Mouse (Mus musculus): ENCODE data around the gene Xdh.
"Not testable (repeated sequence)": the region's sequence is repeated elsewhere in the genome, so short reads cannot be mapped to it uniquely, and the experiment has no call there.

The Xdh gene

DNA sequence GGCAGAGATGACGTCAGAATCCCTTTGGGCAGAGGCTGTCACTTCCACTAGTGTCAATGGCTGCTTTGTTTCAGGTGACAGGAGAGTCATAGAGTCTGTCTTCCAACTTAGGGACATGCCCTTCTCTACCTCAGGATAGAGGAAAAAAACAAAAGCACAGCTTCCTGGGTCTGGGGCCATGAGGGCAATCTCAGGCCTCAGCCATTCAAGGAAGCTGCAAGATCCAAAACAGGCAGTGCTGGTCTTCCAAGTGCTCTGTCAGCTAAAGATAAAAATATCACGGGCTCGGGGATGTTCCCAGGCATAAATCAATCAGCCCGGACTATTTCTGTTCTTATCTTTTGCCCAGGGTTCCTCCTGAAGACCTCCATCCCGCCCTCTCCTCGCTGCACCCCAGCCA is 68.7 kb downstream of the Xdh start:
- DNase-seq (ENCODE audit: low spot score in 2 of 2), result no peak

DNA sequence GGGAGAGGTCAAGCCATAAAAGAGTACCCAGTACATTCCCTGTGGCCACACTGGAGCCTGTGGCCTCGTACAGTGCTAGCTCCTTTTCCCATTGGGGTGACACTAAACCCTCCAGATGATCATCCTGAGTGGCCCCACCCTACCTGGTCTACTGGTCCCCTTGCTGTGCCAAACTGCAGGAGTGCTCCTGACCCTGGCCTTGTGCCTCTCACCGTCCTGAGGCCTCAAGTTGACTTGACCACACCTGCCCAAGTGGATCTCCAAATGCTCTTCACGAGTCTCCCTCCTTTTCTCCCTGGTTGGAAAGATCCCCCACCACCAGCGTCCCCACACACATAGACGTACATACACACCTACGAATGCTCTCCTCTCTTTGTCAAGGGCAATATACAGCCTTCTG is 69.7 kb downstream of the Xdh start:
- no peak for DNase-seq (ENCODE audit: low spot score in 2 of 2)

DNA sequence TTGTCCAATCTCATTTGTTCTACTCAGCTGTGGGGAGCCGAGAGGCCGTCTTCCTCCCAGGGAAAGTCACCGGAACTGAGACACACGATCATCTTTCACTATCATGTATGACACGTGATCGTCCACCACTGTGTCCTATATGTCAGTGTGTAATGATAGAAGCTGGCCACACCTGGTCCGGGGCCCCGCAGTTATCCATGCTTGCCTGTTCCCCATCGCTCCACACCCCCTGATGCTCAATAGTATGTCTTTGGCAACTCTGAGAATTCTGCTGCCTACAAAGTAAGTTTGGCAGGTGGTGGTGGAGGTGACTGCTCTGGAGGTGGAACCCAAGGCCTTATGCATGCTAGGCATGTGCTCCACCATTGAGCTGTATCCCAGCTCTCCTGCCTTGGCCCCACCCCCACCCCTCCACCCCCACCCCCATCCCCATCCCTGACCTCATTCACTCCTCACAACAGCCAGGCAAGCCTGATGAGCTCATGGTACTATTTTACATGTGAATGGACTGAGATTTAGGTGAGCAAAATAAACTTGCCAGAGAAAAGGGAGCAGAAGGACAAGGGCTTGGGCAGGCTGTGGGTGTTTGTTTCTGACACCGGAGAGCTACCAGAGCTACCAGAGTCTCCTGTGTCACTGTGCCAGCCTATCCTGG is 70.6 kb downstream of the Xdh start:
- DNase-seq (ENCODE audit: low spot score in 2 of 2), result no peak

DNA sequence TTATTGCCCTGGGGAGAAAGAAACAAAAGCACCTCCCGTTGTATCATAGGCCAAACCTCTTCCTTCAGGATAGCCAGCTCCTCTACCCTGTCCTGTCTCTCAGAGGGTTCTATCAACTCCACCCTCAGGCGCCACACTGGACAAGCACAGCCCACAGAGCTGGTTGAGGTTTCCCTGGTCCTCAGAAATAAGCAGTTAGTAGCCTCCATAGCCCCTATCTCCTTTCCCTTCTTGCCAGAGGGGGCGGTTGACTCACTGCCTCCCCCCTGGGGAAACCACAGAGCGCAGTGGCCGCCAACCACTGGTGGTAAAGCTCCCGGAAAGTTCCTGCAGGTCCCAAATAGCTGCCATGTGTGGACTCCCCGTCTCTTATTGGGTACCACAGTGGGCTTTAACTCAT is 74.3 kb downstream of the Xdh start:
- no peak for DNase-seq (ENCODE audit: low spot score in 2 of 2)

DNA sequence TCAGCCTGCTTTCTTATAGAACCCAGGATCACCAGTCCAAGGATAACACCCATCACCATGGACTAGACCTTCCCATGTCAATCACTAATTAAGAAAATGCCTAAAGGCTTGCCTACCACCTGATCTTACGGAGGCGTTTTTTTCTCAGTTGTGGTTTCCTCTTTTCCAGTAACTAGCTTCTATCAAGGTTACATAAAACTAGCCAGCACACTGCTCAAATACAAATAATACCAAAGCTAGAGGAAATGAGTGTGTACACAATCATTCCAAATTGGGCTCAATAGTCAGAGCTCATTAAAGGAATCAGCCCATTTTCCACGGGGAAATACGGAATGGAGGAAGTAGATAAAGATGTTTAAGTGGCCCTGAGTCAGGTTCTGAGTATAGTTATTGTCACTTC is 74.7 kb downstream of the Xdh start:
- no peak for DNase-seq (ENCODE audit: low spot score in 2 of 2)

DNA sequence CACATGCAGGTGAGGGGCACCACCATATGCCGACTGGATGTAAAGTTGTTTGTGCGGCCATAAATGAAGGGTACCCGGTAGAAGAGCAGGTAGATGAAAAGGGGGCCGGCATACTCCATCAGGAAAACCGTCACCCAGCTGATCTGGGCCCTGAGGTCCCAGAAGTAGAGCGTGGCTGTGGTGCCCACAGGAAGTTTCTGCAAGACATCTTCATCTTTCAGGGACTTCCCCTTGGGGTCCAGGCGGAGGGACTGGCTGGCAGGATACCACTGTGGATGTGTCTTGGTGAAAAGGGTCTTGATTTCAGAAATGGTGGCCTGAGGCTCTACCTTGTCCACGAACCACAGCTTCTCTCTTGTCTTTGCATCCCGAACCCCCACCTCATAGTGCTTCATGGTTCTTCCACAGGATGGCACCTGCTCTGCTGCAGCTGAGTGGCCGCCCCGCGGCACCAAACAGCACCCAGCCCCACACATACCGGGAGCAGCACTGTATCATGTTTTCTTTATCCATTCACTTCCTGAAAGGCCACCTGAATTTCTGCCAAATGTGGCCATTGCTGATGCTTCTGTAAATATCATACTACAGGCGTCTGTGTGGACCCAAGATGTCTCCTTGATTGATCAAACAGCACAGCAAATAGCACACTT is 78.9 kb downstream of the Xdh start:
- DNase-seq (ENCODE audit: low spot score in 2 of 2), result no peak

DNA sequence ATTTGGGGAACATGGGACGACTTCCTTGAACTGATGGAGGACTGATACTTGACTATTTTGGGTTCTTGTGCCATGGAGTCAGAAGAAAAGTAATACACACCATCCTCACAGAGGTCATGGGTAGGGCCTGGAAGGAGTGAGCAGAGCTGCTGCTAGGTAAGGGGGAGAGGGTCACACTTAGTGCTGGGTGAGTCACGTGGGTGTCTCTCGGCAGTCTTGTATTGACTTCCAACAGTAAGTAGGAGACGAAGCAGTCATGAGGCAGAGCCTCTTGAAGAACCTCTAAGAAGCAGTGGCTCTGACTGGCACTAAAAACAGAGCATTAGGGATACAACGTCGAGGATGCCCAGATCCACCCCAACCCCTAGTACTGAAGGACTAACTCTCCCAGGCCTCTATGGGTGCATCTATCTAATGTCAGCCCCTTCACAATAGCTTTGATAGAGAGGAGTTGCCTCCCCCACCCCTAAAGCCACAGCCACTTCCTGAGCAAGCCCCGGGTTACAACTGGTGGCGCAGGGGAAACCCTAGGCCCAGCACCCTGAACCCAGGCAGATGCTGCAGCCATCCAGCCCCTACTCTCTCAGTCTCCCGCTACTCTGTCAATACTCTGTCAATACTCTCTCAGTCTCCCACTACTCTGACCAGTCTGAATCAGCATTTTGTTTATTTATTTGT is 80.8 kb downstream of the Xdh start:
- peak in 1 of 2 experiments; percentile 34 for DNase-seq (ENCODE audit: low spot score in 2 of 2)

DNA sequence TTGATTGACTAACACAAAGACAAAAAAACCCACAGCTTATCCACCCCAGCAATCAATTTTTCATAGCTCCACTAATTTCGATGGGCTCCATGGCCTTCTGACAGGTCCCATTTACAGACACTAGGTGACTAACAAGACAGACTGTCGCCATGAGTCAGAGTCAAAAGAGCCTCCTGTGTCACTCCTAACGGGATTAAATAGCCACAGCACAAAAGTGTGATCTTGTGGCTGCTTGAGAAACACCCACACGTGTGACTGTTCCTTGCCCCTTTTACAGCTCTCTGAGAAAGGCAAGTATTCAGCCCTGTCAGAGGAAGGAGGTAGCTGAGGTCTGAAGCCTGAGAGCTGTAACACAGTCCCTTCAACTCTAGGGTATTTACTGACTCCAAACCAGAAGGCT is 96.3 kb downstream of the Xdh start:
- no peak for DNase-seq (ENCODE audit: low spot score in 2 of 2)

DNA sequence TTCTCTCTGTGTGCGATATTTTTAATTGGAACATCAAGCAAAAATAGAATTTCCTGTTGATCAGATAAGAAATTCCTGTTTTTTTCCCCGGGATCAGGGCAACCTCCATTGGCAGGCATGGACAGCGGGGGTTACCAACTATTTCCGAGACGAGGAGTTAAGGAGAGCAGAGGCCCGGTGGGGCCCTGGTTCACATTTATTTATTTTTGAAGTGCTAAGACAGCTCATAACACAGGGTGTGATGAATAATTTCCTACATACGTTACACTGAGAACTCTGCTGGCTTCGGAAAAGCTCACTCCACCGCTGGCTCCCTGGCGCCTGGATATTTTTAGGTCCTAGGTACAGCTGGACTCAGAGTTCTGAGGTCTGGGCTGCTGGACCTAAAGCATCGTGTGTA is 97.0 kb downstream of the Xdh start:
- no peak for DNase-seq (ENCODE audit: low spot score in 2 of 2)

DNA sequence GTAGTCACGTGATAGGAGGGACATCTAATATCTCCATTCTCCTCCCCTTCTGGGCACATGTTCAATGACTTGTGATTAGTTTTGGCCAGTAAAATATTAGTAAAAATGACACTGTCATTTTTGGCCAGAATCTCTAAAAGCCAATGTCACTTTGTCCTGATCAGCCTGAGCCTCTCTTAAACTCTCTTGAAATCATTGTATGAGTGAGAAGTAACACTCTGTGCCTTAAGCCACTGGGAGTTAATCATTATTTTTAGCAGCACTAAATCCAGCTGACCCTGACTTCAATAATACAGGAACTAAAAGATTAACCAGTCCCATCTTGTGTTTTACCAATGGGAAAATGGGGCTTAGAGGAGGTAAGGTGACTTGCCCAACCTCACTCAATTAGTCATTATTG is 102.6 kb downstream of the Xdh start:
- DNase-seq (ENCODE audit: low spot score in 2 of 2), result no peak

DNA sequence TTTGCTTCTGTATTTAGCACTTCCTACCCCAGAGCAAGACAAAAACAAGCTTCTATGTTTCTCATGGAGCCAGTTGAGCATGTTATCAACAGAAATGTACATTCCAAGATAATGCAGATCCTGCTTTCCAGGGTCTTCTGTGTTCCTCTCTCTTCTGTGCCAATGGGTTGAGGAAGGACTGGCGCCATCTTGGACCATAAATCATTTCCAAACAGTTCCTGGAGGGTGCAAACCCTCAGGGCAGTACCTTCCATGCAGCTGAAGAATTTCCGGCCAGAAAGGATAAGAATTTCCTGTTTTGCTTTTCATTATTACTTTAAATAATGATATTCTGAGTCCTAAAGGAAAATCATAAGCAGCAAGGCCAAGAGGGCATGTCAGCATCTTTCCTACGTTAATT is 104.4 kb downstream of the Xdh start:
- DNase-seq (ENCODE audit: low spot score in 2 of 2), result no peak

DNA sequence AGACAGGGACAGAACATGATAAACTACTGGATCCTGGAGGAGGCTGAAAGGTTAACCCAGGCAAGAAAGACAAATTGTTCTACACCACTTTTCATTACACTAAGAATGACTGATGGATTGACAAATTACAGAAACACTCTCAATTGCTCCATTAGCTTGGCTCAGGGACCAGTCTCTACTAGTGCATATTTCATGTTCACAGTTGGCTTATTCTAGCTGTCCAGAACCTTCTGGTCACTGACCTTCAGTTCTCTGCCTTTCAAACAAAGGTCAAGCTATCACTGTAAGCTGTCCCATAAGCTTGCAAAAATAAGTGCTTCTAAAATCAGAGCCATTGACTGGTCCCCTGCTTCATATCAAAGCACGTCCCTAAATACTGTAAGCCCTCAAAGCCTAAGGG is 107.0 kb downstream of the Xdh start:
- DNase-seq (ENCODE audit: low spot score in 2 of 2), result no peak

DNA sequence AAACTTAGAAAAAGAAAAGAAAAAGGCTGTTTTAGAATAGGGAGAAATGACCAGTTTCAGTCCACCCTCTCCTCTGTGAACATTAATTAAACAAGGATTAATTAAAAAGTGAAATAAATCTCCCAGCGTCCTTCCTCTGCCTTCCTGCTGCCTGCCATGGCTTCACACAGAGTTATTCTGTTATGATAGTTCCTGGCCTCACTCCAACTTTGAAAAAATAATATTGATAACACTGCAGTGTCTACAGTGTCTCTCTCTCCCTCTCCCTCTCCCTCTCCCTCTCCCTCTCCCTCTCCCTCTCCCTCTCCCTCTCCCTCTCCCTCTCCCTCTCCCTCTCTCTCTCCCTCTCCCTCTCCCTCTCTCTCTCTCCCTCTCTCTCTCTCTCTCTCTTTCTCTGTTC is 110.1 kb downstream of the Xdh start:
- DNase-seq (ENCODE audit: low spot score in 2 of 2), result not testable (repeated sequence)

DNA sequence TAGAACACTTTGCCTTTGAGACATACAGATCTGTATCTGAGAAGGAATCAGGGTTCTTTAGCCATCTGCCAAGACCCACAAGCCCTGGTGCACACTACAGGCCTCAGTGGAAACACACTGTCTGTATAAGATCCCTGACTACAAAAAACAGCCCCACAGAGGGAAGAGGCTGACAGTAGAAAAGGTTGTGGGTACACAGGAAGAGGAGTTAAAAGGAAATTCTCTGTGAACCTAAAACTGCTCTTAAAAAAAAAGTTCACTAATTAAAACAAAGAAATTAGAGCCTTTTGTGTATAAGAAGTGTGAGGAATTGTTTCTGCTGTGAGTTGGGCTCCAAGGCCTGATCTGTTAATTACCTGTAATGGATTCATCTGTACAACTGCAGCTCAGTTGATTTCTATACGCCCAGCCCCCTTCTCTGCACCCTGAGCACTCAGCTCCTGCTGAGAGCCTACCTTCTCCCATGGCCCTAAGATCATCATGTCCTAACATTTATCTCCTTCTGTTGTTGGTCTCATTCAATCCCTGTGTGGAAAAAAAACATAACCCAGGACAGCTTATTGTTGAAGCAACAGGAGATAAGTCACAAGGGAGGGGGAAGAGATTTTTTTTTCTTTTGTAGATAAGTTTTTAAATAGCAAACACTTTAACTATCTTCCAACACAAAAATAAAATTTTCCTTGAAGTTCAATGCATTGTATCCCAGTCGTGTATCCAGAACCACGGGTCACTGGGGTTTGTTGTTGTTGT is 110.7 kb downstream of the Xdh start:
- DNase-seq (ENCODE audit: low spot score in 2 of 2), result no peak

DNA sequence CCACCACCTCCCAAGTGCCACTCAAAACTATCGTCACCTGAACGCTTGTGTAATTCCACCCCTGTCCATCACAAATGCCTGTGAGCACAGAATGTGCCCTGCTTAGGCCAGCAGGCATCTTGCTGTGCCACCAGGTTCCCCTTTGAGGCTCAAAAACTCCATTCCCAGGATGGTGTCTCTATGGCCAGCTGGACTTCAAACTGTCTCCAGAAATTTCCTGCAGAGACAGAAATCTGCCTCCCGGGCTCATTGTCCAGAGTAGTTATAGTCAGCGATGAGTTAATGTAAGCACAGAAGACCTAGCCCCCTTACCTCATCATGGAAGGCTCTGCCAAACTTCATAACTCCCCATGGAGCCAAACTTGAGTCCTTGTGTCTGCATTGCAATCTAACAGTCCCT is 112.8 kb downstream of the Xdh start:
- no peak for DNase-seq (ENCODE audit: low spot score in 2 of 2)

DNA sequence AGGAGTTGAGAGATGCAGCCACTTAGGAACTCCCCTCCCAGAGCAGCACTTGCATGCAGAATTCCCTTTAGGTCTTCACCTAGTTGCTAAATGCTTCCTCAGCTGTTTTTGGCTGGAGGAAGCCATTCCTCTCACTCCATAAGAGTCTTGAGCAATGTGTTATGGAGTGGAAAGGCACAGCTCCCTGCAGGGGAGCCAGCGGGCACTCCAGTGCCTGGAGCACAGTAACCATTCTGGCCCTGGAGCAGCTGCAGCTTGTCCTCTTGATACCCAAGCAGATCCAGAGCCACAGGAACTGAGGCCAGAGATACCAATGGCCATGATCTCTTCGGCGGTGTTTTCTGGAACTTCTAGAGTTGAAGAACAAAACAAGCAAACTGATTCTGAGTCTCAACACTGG is 113.4 kb downstream of the Xdh start:
- no peak for DNase-seq (ENCODE audit: low spot score in 2 of 2)

Measured in spleen, postnatal 10 days (tissue).